In genomic region chr17:21536096-21536495, GRCm38 (mm10) we compare ENCODE assay signal across 8 mouse cellular contexts. TPM values are rescaled to one million over a fixed set of nuclear protein-coding genes. Genes with fewer than 3 reads are reported as not detected.
DNase-seq lines count a peak whose midpoint lies in the region; ATAC-seq and TF ChIP-seq lines count a peak whose summit lies in the region.

No protein-coding gene starts in this region.

- H3K9ac ChIP-seq in lung, embryonic 16.5 days (ENCODE audit: low read length), result peak overlapping the region; percentile 67
- peak overlapping the region; percentile 61 for H3K9ac ChIP-seq in limb, embryonic 14.5 days (ENCODE audit: low read depth, low read length, severe bottlenecking)

- no peaks in the 10 kb centered on the region for H3K36me3 ChIP-seq in lung, embryonic 16.5 days (ENCODE audit: control insufficient read depth, insufficient read depth, low read length)
- no peaks in the 10 kb centered on the region for H3K36me3 ChIP-seq in limb, embryonic 14.5 days (ENCODE audit: control insufficient read depth, insufficient read depth, low read length)
- H3K36me3 ChIP-seq in splenic B cell, adult 2 months (ENCODE audit: control insufficient read depth, insufficient read depth, low read length, poor library complexity, severe bottlenecking), result peaks cover 2% of the 10 kb centered on the region; the same call in 1 of the 2 replicates

- peak overlapping the region; percentile 89 for H3K4me2 ChIP-seq in lung, embryonic 16.5 days (ENCODE audit: low read depth, low read length)
- H3K4me2 ChIP-seq in limb, embryonic 14.5 days (replicated peaks; ENCODE audit: low read depth, low read length, severe bottlenecking), result peak overlapping the region; percentile 64

- TF ChIP-seq POLR2A in embryonic fibroblast, embryonic 13.5 days (IDR thresholded peaks at IDR 0.05; ENCODE audit: low read depth, low read length), result no peak
- TF ChIP-seq POLR2A in limb, embryonic 14.5 days (IDR thresholded peaks at IDR 0.05; ENCODE audit: borderline replicate concordance, extremely low read depth, insufficient read depth, insufficient read length), result no peak

- ATAC-seq in lung, embryonic 16.5 days (ENCODE audit: low read depth), result no peak
- no peak for ATAC-seq in limb, embryonic 14.5 days (ENCODE audit: low FRiP score, low read depth)

- no peaks in the 10 kb centered on the region for H3K9me3 ChIP-seq in lung, embryonic 16.5 days (ENCODE audit: control insufficient read depth, low read length)
- H3K9me3 ChIP-seq in limb, embryonic 14.5 days (ENCODE audit: control insufficient read depth, low read length), result no peaks in the 10 kb centered on the region

- DNase-seq in lung, adult 18-20 months, result no peak
- no peak for DNase-seq in limb, embryonic 14.5 days (ENCODE audit: low spot score)
- peak; percentile 58 for DNase-seq in splenic B cell, adult 2 months (ENCODE audit: low read depth, low spot score)
- no peak for DNase-seq in adrenal gland, adult 2 months
- no peak for DNase-seq in layer of hippocampus, adult 18-20 months (ENCODE audit: low spot score in 2 of 2)
- no peak for DNase-seq in adipocyte (ENCODE audit: low spot score)

- H3K27me3 ChIP-seq in lung, embryonic 16.5 days (ENCODE audit: control insufficient read depth, insufficient read depth, low read depth, low read length), result no peaks in the 10 kb centered on the region
- H3K27me3 ChIP-seq in limb, embryonic 14.5 days (ENCODE audit: control insufficient read depth, insufficient read depth, low read length), result no peaks in the 10 kb centered on the region
- no peaks in the 10 kb centered on the region for H3K27me3 ChIP-seq in splenic B cell, adult 2 months (ENCODE audit: control insufficient read depth, insufficient read depth, low read length, poor library complexity, severe bottlenecking)

- no peak for TF ChIP-seq CTCF in embryonic fibroblast, embryonic 13.5 days (IDR thresholded peaks at IDR 0.05; ENCODE audit: borderline replicate concordance, insufficient read depth, low read length)

- peak overlapping the region; percentile 64 for H3K4me3 ChIP-seq in lung, embryonic 16.5 days (ENCODE audit: low read length)
- peak overlapping the region; percentile 84 for H3K4me3 ChIP-seq in embryonic fibroblast, embryonic 13.5 days (ENCODE audit: insufficient read depth, low read length)
- H3K4me3 ChIP-seq in limb, embryonic 14.5 days (replicated peaks; ENCODE audit: low read length), result peak overlapping the region; percentile 56

- H3K27ac ChIP-seq in lung, embryonic 16.5 days (ENCODE audit: low read length), result no peak overlapping the region
- peak overlapping the region; percentile 79 for H3K27ac ChIP-seq in embryonic fibroblast, embryonic 13.5 days (ENCODE audit: insufficient read depth, low read length)
- no peak overlapping the region for H3K27ac ChIP-seq in limb, embryonic 14.5 days (replicated peaks; ENCODE audit: low read depth, low read length)

- H3K4me1 ChIP-seq in lung, embryonic 16.5 days (replicated peaks; ENCODE audit: control insufficient read depth, insufficient read depth, low read length), result peaks cover 8% of the 10 kb centered on the region
- peaks cover 6% of the 10 kb centered on the region for H3K4me1 ChIP-seq in embryonic fibroblast, embryonic 13.5 days (ENCODE audit: control insufficient read depth, insufficient read depth, low read length)
- H3K4me1 ChIP-seq in limb, embryonic 14.5 days (ENCODE audit: control insufficient read depth, insufficient read depth, low read length), result peaks cover 14% of the 10 kb centered on the region; the same call in 1 of the 2 replicates

- 26% methylated on average over 7 of the region's 7 CpGs for WGBS in lung, embryonic 16.5 days
- WGBS in limb, embryonic 14.5 days, result 35% methylated on average over 7 of the region's 7 CpGs

RNA-seq across cellular contexts. Expression of gene Zfp52, which starts 0.8 kb away (rescaled TPM):
- polyA plus RNA-seq in lung, embryonic 16.5 days (2015; fragmentation: Nextera tagmentation; extraction: Ambion mirVana), result 4.7 and 5.5 TPM in 2 replicates
- polyA plus RNA-seq in embryonic fibroblast, embryonic 13.5 days (2011; ENCODE audit: insufficient read length, low read depth, missing spikeins), result 17.9 and 29.4 TPM in 2 replicates
- 2.1 and 2.6 TPM in 2 replicates for polyA plus RNA-seq in limb, embryonic 14.5 days (2012; rRNA removed)
- polyA plus RNA-seq in limb, embryonic 14.5 days (2014; fragmentation: Nextera tagmentation; extraction: Ambion mirVana), result 3.3 and 4.2 TPM in 2 replicates
- total RNA-seq in adrenal gland, adult 2 months (2021), result 10 to 100 TPM; 19.7 to 40.9 TPM
- polyA plus RNA-seq in adrenal gland, adult 2 months (2012; rRNA removed), result 0.17 and 0.26 TPM in 2 replicates
- total RNA-seq in layer of hippocampus, adult 18-20 months (2021), result 1 to 10 TPM; 8.0 TPM

RNA-seq across cellular contexts. Expression of gene Zfp948, which starts 30.7 kb away (rescaled TPM):
- polyA plus RNA-seq in lung, embryonic 16.5 days (2015; fragmentation: Nextera tagmentation; extraction: Ambion mirVana), result 19.9 and 23.7 TPM in 2 replicates
- polyA plus RNA-seq in embryonic fibroblast, embryonic 13.5 days (2011; ENCODE audit: insufficient read length, low read depth, missing spikeins), result 23.9 and 28.2 TPM in 2 replicates
- 10.2 and 16.6 TPM in 2 replicates for polyA plus RNA-seq in limb, embryonic 14.5 days (2012; rRNA removed)
- 23.0 and 23.6 TPM in 2 replicates for polyA plus RNA-seq in limb, embryonic 14.5 days (2014; fragmentation: Nextera tagmentation; extraction: Ambion mirVana)
- 10 to 100 TPM in 1 of 2 experiments, 1 to 10 TPM in 1; 5.7 to 14.8 TPM for total RNA-seq in adrenal gland, adult 2 months (2021)
- polyA plus RNA-seq in adrenal gland, adult 2 months (2012; rRNA removed), result 0.21 and 0.27 TPM in 2 replicates
- 10 to 100 TPM; 11.4 to 13.1 TPM for total RNA-seq in layer of hippocampus, adult 18-20 months (2021)

RNA-seq across cellular contexts. Expression of gene Zfp53, which starts 47.3 kb away (rescaled TPM):
- polyA plus RNA-seq in lung, embryonic 16.5 days (2015; fragmentation: Nextera tagmentation; extraction: Ambion mirVana), result 12.0 and 12.5 TPM in 2 replicates
- polyA plus RNA-seq in embryonic fibroblast, embryonic 13.5 days (2011; ENCODE audit: insufficient read length, low read depth, missing spikeins), result 10.8 and 14.7 TPM in 2 replicates
- 3.4 and 5.3 TPM in 2 replicates for polyA plus RNA-seq in limb, embryonic 14.5 days (2012; rRNA removed)
- 9.4 and 10.3 TPM in 2 replicates for polyA plus RNA-seq in limb, embryonic 14.5 days (2014; fragmentation: Nextera tagmentation; extraction: Ambion mirVana)
- 1 to 10 TPM; 3.2 to 4.3 TPM for total RNA-seq in adrenal gland, adult 2 months (2021)
- polyA plus RNA-seq in adrenal gland, adult 2 months (2012; rRNA removed), result 0.86 and 1.0 TPM in 2 replicates
- 1 to 10 TPM; 4.6 to 4.8 TPM for total RNA-seq in layer of hippocampus, adult 18-20 months (2021)
